Mouse (Mus musculus): Measurements from ENCODE around the gene Htr1f. TPM values are rescaled to one million over a fixed set of nuclear protein-coding genes. Genes with fewer than 3 reads are reported as not detected.

Gene Htr1f
- polyA plus RNA-seq, 1 experiment from 2014 or later, result 0.08 TPM

- H3K4me1 ChIP-seq (ENCODE audit: control insufficient read depth, insufficient read depth, low read length), result 0 out of 2 replicates have a peak, but pooled peaks cover 10% of the 10 kb centered on the region
- ATAC-seq (ENCODE audit: low FRiP score, low TSS enrichment), result no peak
- WGBS, result 87% methylated on average over 2 of the region's 2 CpGs
- H3K4me3 ChIP-seq (ENCODE audit: low read length), result no peak overlapping the region
- H3K9me3 ChIP-seq (ENCODE audit: control insufficient read depth, low read length), result no peaks in the 10 kb centered on the region
- H3K4me2 ChIP-seq (replicated peaks; ENCODE audit: low read depth, low read length), result no peak overlapping the region
- no peaks in the 10 kb centered on the region for H3K27me3 ChIP-seq (ENCODE audit: control insufficient read depth, insufficient read depth, low read length)
- no peak overlapping the region for H3K9ac ChIP-seq (ENCODE audit: low read depth, low read length)
- H3K36me3 ChIP-seq (ENCODE audit: control insufficient read depth, insufficient read depth, low read length), result no peaks in the 10 kb centered on the region
- no peak overlapping the region for H3K27ac ChIP-seq (ENCODE audit: low read depth, low read length)
Measured at GRCm38 (mm10) chr16:64881442-64881841, 224.2 kb downstream of the Htr1f start.

- Histone ChIP-seq H3K4me2 (replicated peaks; ENCODE audit: low read depth, low read length) (no peak overlapping the region), H3K27ac (ENCODE audit: low read depth, low read length) (no peak overlapping the region), H3K9me3 (ENCODE audit: control insufficient read depth, low read length) (no peaks in the 10 kb centered on the region), H3K27me3 (ENCODE audit: control insufficient read depth, insufficient read depth, low read length) (no peaks in the 10 kb centered on the region), H3K36me3 (ENCODE audit: control insufficient read depth, insufficient read depth, low read length) (no peaks in the 10 kb centered on the region), H3K9ac (ENCODE audit: low read depth, low read length) (no peak overlapping the region), H3K4me3 (ENCODE audit: low read length) (no peak overlapping the region), H3K4me1 (ENCODE audit: control insufficient read depth, insufficient read depth, low read length) (0 out of 2 replicates have a peak, but pooled peaks cover 10% of the 10 kb centered on the region)
- 83% methylated on average over 3 of the region's 3 CpGs for WGBS
- ATAC-seq (ENCODE audit: low FRiP score, low TSS enrichment), result no peak
Measured at GRCm38 (mm10) chr16:64880986-64881385, 224.7 kb downstream of the Htr1f start.

- no peaks in the 10 kb centered on the region for H3K36me3 ChIP-seq (ENCODE audit: control insufficient read depth, insufficient read depth, low read length)
- H3K9ac ChIP-seq (ENCODE audit: low read depth, low read length), result no peak overlapping the region
- no peak overlapping the region for H3K27ac ChIP-seq (ENCODE audit: low read depth, low read length)
- H3K27me3 ChIP-seq (ENCODE audit: control insufficient read depth, insufficient read depth, low read length), result no peaks in the 10 kb centered on the region
- H3K4me1 ChIP-seq (ENCODE audit: control insufficient read depth, insufficient read depth, low read length), result 0 out of 2 replicates have a peak, but pooled peaks cover 10% of the 10 kb centered on the region
- no peaks in the 10 kb centered on the region for H3K9me3 ChIP-seq (ENCODE audit: control insufficient read depth, low read length)
- ATAC-seq (ENCODE audit: low FRiP score, low TSS enrichment), result no peak
- no peak overlapping the region for H3K4me3 ChIP-seq (ENCODE audit: low read length)
- WGBS, result 51% methylated on average over 5 of the region's 5 CpGs
- no peak overlapping the region for H3K4me2 ChIP-seq (replicated peaks; ENCODE audit: low read depth, low read length)
Measured at GRCm38 (mm10) chr16:64879735-64880134, 225.9 kb downstream of the Htr1f start.

- H3K9ac ChIP-seq (ENCODE audit: low read depth, low read length), result no peak overlapping the region
- H3K36me3 ChIP-seq (ENCODE audit: control insufficient read depth, insufficient read depth, low read length), result no peaks in the 10 kb centered on the region
- H3K4me3 ChIP-seq (ENCODE audit: low read length), result no peak overlapping the region
- no peak overlapping the region for H3K27ac ChIP-seq (ENCODE audit: low read depth, low read length)
- 77% methylated on average over 3 of the region's 3 CpGs for WGBS
- H3K27me3 ChIP-seq (ENCODE audit: control insufficient read depth, insufficient read depth, low read length), result no peaks in the 10 kb centered on the region
- H3K4me2 ChIP-seq (replicated peaks; ENCODE audit: low read depth, low read length), result no peak overlapping the region
- no peak for ATAC-seq (ENCODE audit: low FRiP score, low TSS enrichment)
- H3K4me1 ChIP-seq (ENCODE audit: control insufficient read depth, insufficient read depth, low read length), result no peaks in the 10 kb centered on the region
- H3K9me3 ChIP-seq (ENCODE audit: control insufficient read depth, low read length), result no peaks in the 10 kb centered on the region
Measured at GRCm38 (mm10) chr16:64878611-64879132, 227.0 kb downstream of the Htr1f start.

- Histone ChIP-seq H3K27me3 (ENCODE audit: control insufficient read depth, insufficient read depth, low read length) (no peaks in the 10 kb centered on the region), H3K27ac (ENCODE audit: low read depth, low read length) (no peak overlapping the region), H3K9me3 (ENCODE audit: control insufficient read depth, low read length) (no peaks in the 10 kb centered on the region), H3K9ac (ENCODE audit: low read depth, low read length) (no peak overlapping the region), H3K4me2 (replicated peaks; ENCODE audit: low read depth, low read length) (no peak overlapping the region), H3K4me1 (ENCODE audit: control insufficient read depth, insufficient read depth, low read length) (no peaks in the 10 kb centered on the region), H3K4me3 (ENCODE audit: low read length) (no peak overlapping the region), H3K36me3 (ENCODE audit: control insufficient read depth, insufficient read depth, low read length) (no peaks in the 10 kb centered on the region)
- no peak for ATAC-seq (ENCODE audit: low FRiP score, low TSS enrichment)
- 86% methylated on average over 3 of the region's 3 CpGs for WGBS
Measured at GRCm38 (mm10) chr16:64877314-64877713, 228.3 kb downstream of the Htr1f start.

GRCm38 (mm10) chr16:64876631-64877265 is 228.9 kb downstream of the Htr1f start:
- Histone ChIP-seq H3K36me3 (ENCODE audit: control insufficient read depth, insufficient read depth, low read length) (no peaks in the 10 kb centered on the region), H3K9ac (ENCODE audit: low read depth, low read length) (no peak overlapping the region), H3K9me3 (ENCODE audit: control insufficient read depth, low read length) (no peaks in the 10 kb centered on the region), H3K27ac (ENCODE audit: low read depth, low read length) (no peak overlapping the region), H3K27me3 (ENCODE audit: control insufficient read depth, insufficient read depth, low read length) (no peaks in the 10 kb centered on the region), H3K4me1 (ENCODE audit: control insufficient read depth, insufficient read depth, low read length) (no peaks in the 10 kb centered on the region), H3K4me2 (replicated peaks; ENCODE audit: low read depth, low read length) (no peak overlapping the region), H3K4me3 (ENCODE audit: low read length) (no peak overlapping the region)
- WGBS, result 74% methylated on average over 4 of the region's 4 CpGs
- no peak for ATAC-seq (ENCODE audit: low FRiP score, low TSS enrichment)

GRCm38 (mm10) chr16:64875822-64876221 is 229.8 kb downstream of the Htr1f start:
- H3K27me3 ChIP-seq (ENCODE audit: control insufficient read depth, insufficient read depth, low read length), result no peaks in the 10 kb centered on the region
- no peaks in the 10 kb centered on the region for H3K36me3 ChIP-seq (ENCODE audit: control insufficient read depth, insufficient read depth, low read length)
- H3K4me3 ChIP-seq (ENCODE audit: low read length), result no peak overlapping the region
- H3K9ac ChIP-seq (ENCODE audit: low read depth, low read length), result no peak overlapping the region
- no peak overlapping the region for H3K27ac ChIP-seq (ENCODE audit: low read depth, low read length)
- no peaks in the 10 kb centered on the region for H3K9me3 ChIP-seq (ENCODE audit: control insufficient read depth, low read length)
- no peak overlapping the region for H3K4me2 ChIP-seq (replicated peaks; ENCODE audit: low read depth, low read length)
- 93% methylated on average over 1 of the region's 1 CpGs for WGBS
- H3K4me1 ChIP-seq (ENCODE audit: control insufficient read depth, insufficient read depth, low read length), result no peaks in the 10 kb centered on the region
- ATAC-seq (ENCODE audit: low FRiP score, low TSS enrichment), result no peak

- no peak for ATAC-seq (ENCODE audit: low FRiP score, low TSS enrichment)
- no peak overlapping the region for H3K9ac ChIP-seq (ENCODE audit: low read depth, low read length)
Measured at GRCm38 (mm10) chr16:64875384-64875783, 230.3 kb downstream of the Htr1f start.

More at GRCm38 (mm10) chr16:64875384-64875783, 230.3 kb downstream of the Htr1f start:
- Histone ChIP-seq H3K4me1 (ENCODE audit: control insufficient read depth, insufficient read depth, low read length) (no peaks in the 10 kb centered on the region), H3K4me3 (ENCODE audit: low read length) (no peak overlapping the region), H3K9me3 (ENCODE audit: control insufficient read depth, low read length) (no peaks in the 10 kb centered on the region), H3K4me2 (replicated peaks; ENCODE audit: low read depth, low read length) (no peak overlapping the region), H3K27ac (ENCODE audit: low read depth, low read length) (no peak overlapping the region), H3K27me3 (ENCODE audit: control insufficient read depth, insufficient read depth, low read length) (no peaks in the 10 kb centered on the region), H3K36me3 (ENCODE audit: control insufficient read depth, insufficient read depth, low read length) (no peaks in the 10 kb centered on the region)
- WGBS, result 96% methylated on average over 10 of the region's 10 CpGs
